Mouse (Mus musculus) CH12.LX (cell line): ENCODE data around the gene Gadd45gip1.

Experiments
- CHD2 ChIP-seq: IDR thresholded peaks from 2 replicates; pipeline ENCODE4 v1.6.1; 2011; ENCODE audit warnings: low read length, improper control_type of control experiment
- CTCF ChIP-seq, 2 experiments: IDR thresholded peaks in 1 of 2; conservative IDR thresholded peaks in 1 of 2; 2 replicates each; pipeline ENCODE4 v1.5.1; 2011 to 2012; ENCODE audit warnings: low read depth in 2 of 2, low read length in 2 of 2, improper control_type of control experiment in 1 of 2, inconsistent platforms in 1 of 2, mild to moderate bottlenecking in 1 of 2, moderate library complexity in 1 of 2
- HCFC1 ChIP-seq: IDR thresholded peaks from 2 replicates; pipeline ENCODE4 v1.6.1; 2012; ENCODE audit warnings: low read depth, mild to moderate bottlenecking, inconsistent platforms, low read length, improper control_type of control experiment
- JUND ChIP-seq: conservative IDR thresholded peaks from 2 replicates; pipeline ENCODE4 v1.6.1; 2011; ENCODE audit warnings: low read depth, low read length, improper control_type of control experiment
- KAT2A ChIP-seq: IDR thresholded peaks from 2 replicates; pipeline ENCODE4 v1.6.1; 2012; ENCODE audit warnings: low read length, improper control_type of control experiment, inconsistent platforms; ENCODE audit not compliant: insufficient replicate concordance
- NRF1 ChIP-seq: IDR thresholded peaks from 2 replicates; pipeline ENCODE4 v1.6.1; 2014; ENCODE audit warnings: low read depth, mild to moderate bottlenecking, inconsistent platforms, low read length, improper control_type of control experiment, moderate library complexity
- POLR2A ChIP-seq: IDR thresholded peaks from 2 replicates; pipeline ENCODE4 v1.6.1; 2011; ENCODE audit warnings: low read depth, mild to moderate bottlenecking, improper control_type of control experiment, low read length
- RAD21 ChIP-seq: IDR thresholded peaks from 2 replicates; pipeline ENCODE4 v1.6.1; 2011; ENCODE audit warnings: low read depth, mild to moderate bottlenecking, low read length, improper control_type of control experiment, moderate library complexity
- SMC3 ChIP-seq: IDR thresholded peaks from 2 replicates; pipeline ENCODE4 v1.6.1; 2011; ENCODE audit warnings: low read depth, low read length, improper control_type of control experiment
- ZC3H11A ChIP-seq: IDR thresholded peaks from 2 replicates; pipeline ENCODE4 v1.6.1; 2012; ENCODE audit warnings: low read depth, mild to moderate bottlenecking, inconsistent platforms, low read length, improper control_type of control experiment
- ZKSCAN1 ChIP-seq: IDR thresholded peaks from 2 replicates; pipeline ENCODE4 v1.6.1; 2012; ENCODE audit warnings: low read depth, inconsistent platforms, low read length, improper control_type of control experiment, borderline replicate concordance

GRCm38 (mm10) chr8:84806031-84806430, 25.3 kb upstream of the Gadd45gip1 start:
- TF ChIP-seq CHD2 (no peak), KAT2A (no peak), RAD21 (no peak), POLR2A (no peak), CTCF (conservative IDR thresholded peaks at IDR 0.05 in 1 of 2, IDR thresholded peaks at IDR 0.05 in 1 of 2; ENCODE audit: low read depth in 2 of 2, low read length in 2 of 2) (no peak), NRF1 (no peak), SMC3 (no peak), ZKSCAN1 (no peak), HCFC1 (no peak), ZC3H11A (no peak), JUND (no peak)
